Mouse (Mus musculus): ENCODE measurements around the gene Cc2d1a.
A peak's percentile ranks its signal among the peaks of the same experiment; 100 is the strongest.

Cc2d1a gene

GRCm38 (mm10) chr8:84104697-84105609 lies 42.8 kb downstream of the Cc2d1a start, which contains the start of gene Dcaf15:
TSS of gene Dcaf15 (minus strand) at chr8:84104768.
- peak; percentile 100 for DNase-seq (ENCODE audit: low spot score)

- no peak for DNase-seq (ENCODE audit: low spot score)
Observed at GRCm38 (mm10) chr8:84104221-84104620, 43.5 kb downstream of the Cc2d1a start.

DNA sequence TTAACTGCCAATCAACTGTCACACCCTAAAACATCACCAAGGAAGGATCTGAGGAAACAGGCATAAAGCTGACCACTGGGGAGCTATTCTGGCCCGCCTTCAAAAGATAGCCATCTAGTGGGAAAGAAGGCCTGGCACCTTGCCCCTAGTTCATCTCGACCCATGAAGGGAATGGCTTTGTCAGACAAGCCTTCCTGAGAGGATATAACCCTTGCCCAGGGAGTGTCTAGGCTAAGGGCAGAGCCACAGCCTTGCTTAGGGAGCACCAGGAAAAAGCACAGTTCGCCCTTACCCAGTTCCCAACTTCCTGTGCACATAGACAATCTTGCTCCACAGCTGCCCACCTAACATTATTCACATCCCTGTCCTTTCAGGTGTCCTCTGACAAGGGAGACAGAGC lies 44.1 kb downstream of the Cc2d1a start:
- DNase-seq (ENCODE audit: low spot score) = peak; percentile 39

- DNase-seq (ENCODE audit: low spot score) = no peak
Observed at GRCm38 (mm10) chr8:84101476-84102270, 46.1 kb downstream of the Cc2d1a start.

DNA sequence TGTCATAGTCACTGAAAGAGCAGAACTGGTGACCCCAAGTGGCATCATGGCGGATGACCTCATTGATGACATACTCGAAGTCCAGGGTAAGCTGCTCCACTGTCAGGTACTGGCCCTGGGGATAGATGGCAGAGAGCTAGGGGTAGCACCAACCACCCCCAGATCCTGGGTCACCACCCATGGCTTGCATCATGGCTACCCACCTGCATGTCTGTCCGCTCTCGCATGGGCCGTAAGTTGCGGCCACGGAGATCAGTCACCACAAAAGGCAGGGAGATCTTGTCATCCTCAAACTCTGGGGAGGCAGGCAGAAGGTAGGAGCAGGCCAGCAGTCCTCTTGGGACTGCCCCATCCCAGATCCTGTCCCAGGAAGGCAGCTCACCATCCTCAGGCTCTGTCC lies 49.4 kb downstream of the Cc2d1a start:
- no peak for DNase-seq (ENCODE audit: low spot score)

DNA sequence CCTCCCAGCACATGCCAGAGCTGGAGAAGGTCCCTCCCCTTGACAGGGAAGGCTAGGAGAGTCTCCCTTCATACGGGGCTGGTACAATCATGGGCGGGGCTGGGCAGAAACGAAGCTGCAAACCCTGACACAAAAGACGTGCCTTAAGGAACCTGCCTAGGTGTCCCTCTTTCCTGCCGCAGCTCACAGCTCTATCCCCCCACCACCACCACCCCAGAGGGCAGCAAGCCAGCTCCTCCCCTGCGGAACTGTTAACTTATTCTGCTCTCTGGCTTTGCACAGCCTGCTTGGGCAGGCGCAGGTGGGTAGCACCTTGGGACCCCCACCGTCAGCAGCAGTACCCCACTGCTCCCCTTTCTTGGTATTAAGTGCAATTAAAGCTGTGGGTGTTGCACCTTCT lies 51.7 kb downstream of the Cc2d1a start:
- DNase-seq (ENCODE audit: low spot score) = no peak

DNA sequence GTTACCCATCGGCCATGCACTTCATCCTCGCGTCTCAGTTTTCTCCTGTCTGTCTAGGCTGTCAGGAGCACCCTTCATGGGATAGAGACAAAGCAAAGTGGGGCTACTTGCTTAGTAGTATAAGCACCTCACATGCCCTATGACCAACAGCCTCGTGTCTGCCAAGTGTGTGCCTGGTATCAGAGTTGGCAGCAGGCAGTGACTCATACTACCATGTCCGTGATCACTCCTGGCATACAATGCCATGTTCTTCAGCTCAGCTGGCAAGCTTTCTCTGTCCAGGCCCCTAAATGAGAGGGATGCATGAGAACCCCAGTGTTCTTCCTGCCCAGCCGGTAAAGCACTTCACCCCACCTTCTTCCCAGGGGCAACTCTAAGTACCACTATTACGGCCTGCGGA lies 57.2 kb downstream of the Cc2d1a start:
- DNase-seq (ENCODE audit: low spot score) = peak; percentile 69

GRCm38 (mm10) chr8:84089277-84089676 lies 58.5 kb downstream of the Cc2d1a start:
- peak; percentile 56 for DNase-seq (ENCODE audit: low spot score)

DNA sequence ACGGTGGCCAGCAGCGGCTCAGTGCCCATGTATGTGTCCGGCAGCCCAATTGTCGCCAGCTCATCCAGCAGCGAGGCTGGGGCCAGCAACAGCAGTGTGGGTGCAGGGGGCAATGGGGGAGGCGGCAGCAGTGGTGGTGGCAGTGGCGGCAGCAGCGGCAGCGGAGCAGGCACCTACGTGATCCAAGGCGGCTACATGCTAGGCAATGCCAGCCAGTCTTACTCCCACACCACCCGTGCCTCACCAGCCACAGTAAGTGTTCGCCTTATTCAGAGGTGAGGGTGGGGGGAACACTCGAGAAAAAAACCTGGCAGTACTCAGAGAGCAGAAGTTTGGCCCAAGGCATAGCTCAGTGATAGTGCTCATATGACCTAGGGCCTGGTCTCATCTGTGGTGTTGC lies 59.9 kb downstream of the Cc2d1a start:
- no peak for DNase-seq (ENCODE audit: low spot score)

GRCm38 (mm10) chr8:84087156-84087555 lies 60.6 kb downstream of the Cc2d1a start:
- DNase-seq (ENCODE audit: low spot score) = no peak

GRCm38 (mm10) chr8:84084341-84085115 lies 63.2 kb downstream of the Cc2d1a start:
- no peak for DNase-seq (ENCODE audit: low spot score)

GRCm38 (mm10) chr8:84083829-84084241 lies 63.9 kb downstream of the Cc2d1a start:
- DNase-seq (ENCODE audit: low spot score) = peak; percentile 88
